Mouse (Mus musculus) hindlimb bud, embryonic 11.5 days (tissue): ENCODE results near the gene Sh3bgrl.

Source experiments
- DNase-seq: peaks from one replicate; pipeline ENCODE4 v3.0.0-alpha.2; 2012; ENCODE audit warnings: low read depth, low spot score; ENCODE audit errors: extremely low spot score

Gene Sh3bgrl

GRCm38 (mm10) chrX:109235383-109236036 is 140.3 kb downstream of the Sh3bgrl start:
- no peak for DNase-seq

DNA sequence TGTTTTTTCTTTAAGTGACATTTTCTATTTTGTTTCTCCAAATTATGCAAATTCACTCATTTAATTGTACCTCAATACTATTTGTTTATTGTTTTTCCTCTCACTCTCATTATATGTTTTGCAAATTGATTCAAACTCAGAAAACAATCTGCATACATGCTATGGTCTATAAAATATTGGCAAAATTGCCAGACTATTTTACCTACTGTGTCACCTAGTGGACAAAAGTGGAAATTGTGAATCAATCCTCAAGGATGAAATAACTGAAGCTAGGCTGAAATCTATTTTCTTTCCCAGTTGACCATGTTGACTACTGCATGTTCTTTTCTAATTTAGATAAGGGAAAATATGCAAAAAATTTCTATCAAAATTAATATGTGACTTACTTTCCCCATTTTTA is 143.0 kb downstream of the Sh3bgrl start:
- DNase-seq = no peak
